Mouse (Mus musculus): ENCODE measurements around the gene Nf2.
"Not testable (repeated sequence)": the region's sequence is repeated elsewhere in the genome, so short reads cannot be mapped to it uniquely, and the experiment has no call there.

The Nf2 gene

DNA sequence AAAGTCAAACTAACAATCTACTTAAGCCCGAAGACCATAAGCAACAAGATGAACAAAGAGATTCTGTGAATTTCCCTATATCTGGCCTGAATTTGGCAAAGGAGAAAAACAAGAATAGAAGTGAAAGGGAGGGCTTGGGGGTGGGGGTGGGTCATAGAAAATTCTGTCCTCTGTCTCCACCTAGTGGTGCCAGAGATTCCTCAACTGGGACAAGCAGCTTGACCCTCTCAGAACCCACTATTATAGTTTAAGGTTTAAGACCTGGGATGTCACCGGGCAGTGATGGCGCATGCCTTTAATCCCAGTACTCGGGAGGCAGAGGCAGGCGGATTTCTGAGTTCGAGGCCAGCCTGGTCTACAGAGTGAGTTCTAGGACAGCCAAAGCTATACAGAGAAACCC is 12.6 kb downstream of the Nf2 start:
- DNase-seq: peak; percentile 23

- DNase-seq: no peak
Measured at GRCm38 (mm10) chr11:4835436-4835835, 13.9 kb downstream of the Nf2 start.

- DNase-seq: no peak
Measured at GRCm38 (mm10) chr11:4833295-4833939, 15.9 kb downstream of the Nf2 start.

GRCm38 (mm10) chr11:4831066-4831465 is 18.3 kb downstream of the Nf2 start:
- no peak for DNase-seq

GRCm38 (mm10) chr11:4827916-4828315 is 21.4 kb downstream of the Nf2 start:
- DNase-seq: no peak

DNA sequence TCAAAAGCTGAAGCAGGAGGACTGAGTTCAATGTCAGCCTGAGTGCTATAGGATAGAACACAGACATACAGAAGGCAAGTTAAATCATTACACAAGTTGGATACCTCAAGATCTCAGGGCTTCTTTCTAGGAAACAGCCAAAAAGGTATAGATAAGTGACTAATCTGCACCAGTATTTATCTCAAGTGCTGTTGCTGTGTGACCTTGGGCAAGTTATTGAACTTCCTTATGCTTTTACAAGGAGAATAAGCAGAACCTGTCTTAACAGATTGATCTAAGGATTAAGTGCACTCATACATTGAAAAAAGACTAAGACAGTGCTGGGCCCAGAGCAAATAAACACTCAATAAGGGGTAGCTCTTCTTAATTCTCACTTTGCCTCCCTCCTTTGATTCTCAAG is 22.0 kb downstream of the Nf2 start:
- DNase-seq: no peak

DNA sequence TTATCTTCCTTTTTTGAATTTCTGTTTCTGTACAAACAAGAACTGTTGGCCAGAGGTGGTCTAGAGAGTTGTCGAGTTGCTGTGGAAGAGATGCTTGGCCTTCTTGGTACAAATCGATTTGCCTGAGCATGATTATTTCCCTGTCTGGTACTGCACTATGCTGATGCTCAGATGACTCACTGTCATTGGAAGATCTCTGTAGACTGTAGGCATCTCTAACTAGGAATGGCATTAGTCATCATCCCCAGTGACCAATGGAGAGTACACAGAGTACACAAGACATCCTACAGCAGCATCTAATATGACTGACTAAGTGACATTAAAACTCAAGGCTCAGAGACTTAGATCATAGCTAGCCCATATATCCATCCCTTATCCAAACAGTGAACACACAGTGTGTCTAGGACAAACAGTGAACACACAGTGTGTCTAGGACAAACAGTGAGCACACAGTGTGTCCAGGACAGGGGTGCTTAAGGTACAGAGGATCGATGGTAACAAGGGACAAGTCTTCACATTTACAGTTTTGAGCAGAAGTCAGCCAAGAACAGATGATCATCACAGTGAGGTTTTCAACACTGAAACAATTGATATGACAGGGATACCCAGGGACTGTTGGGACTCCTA is 23.1 kb downstream of the Nf2 start:
- DNase-seq: no peak

GRCm38 (mm10) chr11:4823655-4824312 is 25.6 kb downstream of the Nf2 start:
- DNase-seq: no peak

GRCm38 (mm10) chr11:4822446-4822842 is 26.9 kb downstream of the Nf2 start:
- DNase-seq: not testable (repeated sequence)

- DNase-seq: no peak
Measured at GRCm38 (mm10) chr11:4821492-4822445, 27.6 kb downstream of the Nf2 start.

DNA sequence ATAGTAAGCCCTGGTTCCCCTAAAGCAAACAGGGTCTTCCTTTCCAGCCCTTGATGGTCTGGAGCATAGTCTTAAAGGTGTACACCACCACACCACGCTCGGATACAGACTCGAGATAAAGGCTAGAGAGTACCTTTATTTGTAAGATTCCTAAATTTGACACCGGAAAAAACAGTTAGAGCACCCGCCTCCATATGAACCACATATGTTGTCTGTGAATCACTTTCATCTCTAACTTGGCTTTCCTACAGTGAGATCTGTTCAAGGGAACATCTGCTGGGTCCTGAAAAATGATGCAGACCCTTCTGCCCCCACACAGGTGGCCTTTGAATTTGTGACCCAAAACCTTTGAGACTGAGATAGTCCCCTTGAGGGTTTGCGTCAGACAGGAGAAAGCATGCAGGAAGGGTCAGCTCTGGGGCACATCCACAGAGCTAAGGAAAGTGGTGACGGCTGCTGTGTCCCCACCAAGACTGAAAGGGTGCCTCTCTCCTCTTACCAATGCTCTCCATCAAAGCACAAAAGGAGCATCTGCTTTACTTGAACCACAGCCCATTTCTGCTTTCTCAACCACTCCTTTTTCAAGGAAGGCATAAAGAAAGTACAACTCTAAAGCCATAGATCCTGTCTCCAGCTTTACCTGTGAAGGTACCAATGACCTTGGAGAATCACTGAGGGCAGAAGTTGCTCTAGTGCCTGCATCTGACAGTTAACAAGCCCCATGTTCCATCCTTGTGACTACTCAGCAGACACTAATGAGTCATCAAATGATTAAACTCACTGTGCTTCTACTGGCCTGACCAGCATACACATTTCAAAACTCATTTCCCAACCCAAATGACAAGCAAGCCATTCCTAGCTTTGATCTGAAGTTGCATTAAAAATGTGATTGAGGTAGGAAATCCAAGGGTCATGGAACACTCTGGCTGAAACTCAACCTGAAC is 34.6 kb downstream of the Nf2 start:
- DNase-seq: peak; percentile 32

DNA sequence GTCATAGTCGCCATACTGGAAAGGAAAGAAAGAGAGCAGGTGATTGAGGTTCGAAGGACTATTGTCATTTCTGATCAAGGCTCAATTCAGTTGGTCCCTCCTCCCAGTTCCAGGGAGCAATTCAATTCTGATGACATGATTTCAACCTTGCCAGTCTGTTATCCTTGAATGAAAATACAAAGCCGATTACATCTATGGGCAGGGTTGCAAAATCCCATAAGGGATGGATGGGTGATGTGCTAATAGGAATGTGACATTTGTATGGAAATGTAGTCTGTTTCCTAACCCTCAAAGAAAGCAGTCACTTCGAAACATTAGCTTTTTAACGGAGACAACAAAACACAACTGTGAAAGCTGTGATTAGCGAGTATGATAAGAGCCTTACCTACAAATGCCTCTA is 41.0 kb downstream of the Nf2 start:
- DNase-seq: no peak

DNA sequence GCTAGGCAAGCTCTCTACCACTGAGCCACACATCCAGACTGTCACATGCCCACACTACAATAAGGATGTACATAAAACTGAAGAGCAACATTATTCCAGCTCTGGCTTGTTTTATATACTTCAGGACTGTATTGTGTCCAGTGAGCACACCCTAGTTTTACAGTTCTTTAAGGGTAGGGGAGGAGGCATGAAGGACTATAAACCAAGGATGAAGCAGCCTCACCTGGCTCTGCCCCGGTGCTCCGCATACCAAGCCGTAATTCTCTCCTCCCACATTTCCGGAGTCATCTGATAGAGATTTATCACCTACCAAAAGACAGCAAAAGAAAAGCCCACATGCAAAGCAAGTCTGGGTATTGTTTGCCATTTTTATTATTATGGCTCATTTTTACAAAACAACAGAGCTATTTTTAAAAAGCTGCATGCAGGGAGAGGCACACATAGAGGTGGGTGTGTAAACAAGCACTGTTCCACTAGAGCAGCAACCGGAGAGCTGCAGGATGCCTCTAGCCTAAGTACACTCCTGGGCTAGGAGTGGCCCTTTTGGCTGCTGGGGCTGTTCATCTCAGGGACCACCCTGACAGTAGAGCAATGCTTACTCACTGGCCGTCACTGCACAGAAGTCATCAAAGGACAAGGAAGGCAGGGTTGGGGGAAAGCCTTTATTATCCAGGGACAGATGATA is 43.2 kb downstream of the Nf2 start:
- no peak for DNase-seq

- no peak for DNase-seq
Measured at GRCm38 (mm10) chr11:4804921-4805562, 44.3 kb downstream of the Nf2 start.

DNA sequence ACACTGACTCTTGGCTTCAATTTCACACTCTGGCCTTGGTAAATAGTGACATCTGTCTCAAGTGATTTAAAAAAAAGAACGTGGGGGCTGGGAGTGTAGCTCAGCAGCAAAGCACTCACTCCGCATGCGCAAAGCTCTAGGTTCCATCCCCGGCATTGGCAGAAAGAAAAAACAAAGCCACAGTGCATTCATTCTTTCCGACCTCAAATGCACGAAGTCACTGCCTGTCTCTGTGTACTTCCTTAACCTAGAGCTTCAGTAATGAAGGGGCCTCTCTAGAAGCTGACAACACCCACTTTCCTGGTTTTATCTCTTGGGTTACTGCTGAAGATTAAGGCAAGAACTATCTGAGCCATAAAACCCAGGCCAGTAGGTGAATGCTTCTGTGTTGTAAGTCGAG is 45.4 kb downstream of the Nf2 start:
- no peak for DNase-seq

DNA sequence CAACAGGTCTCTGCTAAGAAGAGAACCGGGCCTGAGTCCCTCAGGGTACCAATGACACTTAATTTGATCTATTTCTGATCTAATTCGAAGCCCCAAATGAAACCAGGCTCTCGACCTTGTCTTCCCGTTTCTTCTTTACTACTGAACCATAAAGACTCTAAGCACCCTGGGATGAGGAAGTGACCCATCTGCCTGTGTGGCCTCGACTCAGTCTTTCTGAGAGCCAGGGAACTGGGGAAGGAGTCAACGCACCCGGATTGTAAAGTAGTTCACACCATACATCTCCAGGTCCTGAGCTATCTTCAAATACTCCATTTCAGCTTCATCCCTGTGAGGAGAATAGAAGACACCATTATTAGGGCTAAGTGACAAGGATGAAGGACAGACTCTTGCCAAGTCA is 45.9 kb downstream of the Nf2 start:
- DNase-seq: no peak

DNA sequence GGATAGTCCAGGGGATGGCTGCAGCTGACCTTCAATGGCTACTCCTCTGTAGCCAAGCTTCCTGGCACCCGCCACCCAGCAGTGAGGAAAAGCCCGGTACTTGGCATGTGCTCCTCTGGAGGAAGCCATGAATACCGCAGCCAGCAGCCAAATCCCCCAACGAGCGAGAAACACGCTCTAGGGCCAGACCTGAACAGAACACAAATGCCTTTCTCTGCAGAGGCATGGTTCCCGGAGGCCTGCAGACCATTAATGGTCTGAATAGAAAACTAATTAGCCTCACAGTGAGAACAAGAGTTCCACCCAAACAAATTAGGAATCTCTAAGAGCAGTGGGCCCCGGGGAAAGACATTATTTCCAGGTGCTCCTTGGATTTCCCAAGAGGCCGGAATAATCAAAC is 46.3 kb downstream of the Nf2 start:
- peak; percentile 44 for DNase-seq

DNA sequence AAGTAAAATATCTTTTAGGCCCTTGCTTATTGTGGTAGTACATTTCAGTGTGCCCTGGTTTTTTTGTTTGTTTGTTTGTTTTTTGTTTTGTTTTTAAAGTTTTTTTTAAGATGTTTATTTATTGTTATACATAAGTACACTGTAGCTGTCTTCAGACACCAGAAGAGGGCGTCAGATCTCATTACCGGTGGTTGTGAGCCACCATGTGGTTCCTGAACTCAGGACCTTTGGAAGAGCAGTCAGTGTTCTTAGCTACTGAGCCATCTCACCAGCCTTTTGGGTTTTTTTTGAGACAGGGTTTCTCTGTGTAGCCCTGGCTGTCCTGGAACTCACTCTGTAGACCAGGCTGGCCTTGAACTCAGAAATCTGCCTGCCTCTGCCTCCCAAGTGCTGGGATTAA is 46.9 kb downstream of the Nf2 start:
- DNase-seq: not testable (repeated sequence)

DNA sequence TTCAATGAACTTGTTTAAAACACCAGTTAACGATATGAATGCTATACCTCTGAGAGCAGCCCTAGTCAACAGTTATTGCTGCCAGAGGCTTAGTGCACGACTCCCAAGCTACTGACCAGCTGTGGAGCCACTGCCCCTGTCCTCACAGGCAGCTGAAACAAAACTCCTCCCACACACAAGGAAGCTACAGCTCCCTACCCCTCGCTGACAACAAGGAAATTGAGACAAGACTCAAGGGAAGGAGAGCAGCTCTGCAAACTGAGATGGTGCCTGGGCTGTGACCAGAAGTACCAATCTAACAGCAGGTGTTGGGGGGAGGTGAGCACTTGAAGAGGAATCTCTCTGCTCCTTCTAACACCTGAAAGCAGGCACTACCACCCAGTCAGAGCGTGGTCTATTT is 48.7 kb downstream of the Nf2 start:
- DNase-seq: no peak

GRCm38 (mm10) chr11:4793006-4793405 is 56.3 kb downstream of the Nf2 start:
- no peak for DNase-seq

DNA sequence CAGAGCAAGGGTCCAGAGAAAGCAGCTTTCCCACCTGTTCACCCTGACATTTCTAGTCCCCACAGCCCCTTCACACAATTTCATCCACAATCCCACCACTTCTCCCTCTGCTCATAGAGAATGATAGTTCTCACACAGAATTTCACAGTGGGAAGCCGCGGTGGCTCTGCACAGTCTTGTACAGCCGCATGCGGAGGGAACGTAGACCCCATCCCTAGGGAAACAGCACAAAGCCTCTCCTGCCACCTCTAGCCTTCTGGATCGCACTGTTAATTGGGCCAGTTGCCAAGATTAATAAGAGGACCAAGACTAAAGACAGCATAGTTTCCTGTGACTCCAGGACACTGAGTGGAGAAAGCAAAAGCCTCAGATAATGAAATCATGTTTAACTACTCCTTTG is 57.8 kb downstream of the Nf2 start:
- DNase-seq: no peak
